Mouse (Mus musculus): ENCODE measurements around the gene Tubg1. TPM values are rescaled to one million over a fixed set of nuclear protein-coding genes. Genes with fewer than 3 reads are reported as not detected.

Gene Tubg1
- polyA plus RNA-seq, 1 experiment = 87.5 TPM

- H3ac ChIP-seq (ENCODE audit: control insufficient read depth, insufficient read length) = no peak overlapping the region
- peaks cover 10% of the 10 kb centered on the region for H3K79me2 ChIP-seq (ENCODE audit: control insufficient read depth, insufficient read depth)
- TF ChIP-seq MYOG (IDR thresholded peaks at IDR 0.05; ENCODE audit: control insufficient read depth in 1 of 3, insufficient read depth in 1 of 3, insufficient read length in 2 of 3, low read depth in 2 of 3) = no peak
- no peak for TF ChIP-seq E2F4 (IDR thresholded peaks at IDR 0.05; ENCODE audit: insufficient read depth)
- TF ChIP-seq TCF3 (IDR thresholded peaks at IDR 0.05; ENCODE audit: insufficient read length, low read depth) = no peak
- TF ChIP-seq USF1 (IDR thresholded peaks at IDR 0.05; ENCODE audit: low read depth) = no peak
- no peak for TF ChIP-seq MAX (IDR thresholded peaks at IDR 0.05; ENCODE audit: low read depth)
- no peak for TF ChIP-seq CEBPB (IDR thresholded peaks at IDR 0.05; ENCODE audit: insufficient read depth, poor library complexity, severe bottlenecking)
- TF ChIP-seq POLR2AphosphoS2 (IDR thresholded peaks at IDR 0.05; ENCODE audit: insufficient read length, low read depth) = no peak
- TF ChIP-seq REST (IDR thresholded peaks at IDR 0.05; ENCODE audit: insufficient read depth, insufficient read length) = no peak
- TF ChIP-seq MYOD1 (IDR thresholded peaks at IDR 0.05; ENCODE audit: control insufficient read depth in 1 of 3, insufficient read length in 2 of 3, low read depth in 2 of 3) = no peak
- TF ChIP-seq POLR2A (IDR thresholded peaks at IDR 0.05; ENCODE audit: insufficient read length, low read depth) = no peak
- TF ChIP-seq TCF12 (IDR thresholded peaks at IDR 0.05; ENCODE audit: insufficient read depth, poor library complexity, severe bottlenecking) = no peak
- no peak for TF ChIP-seq SRF (IDR thresholded peaks at IDR 0.05; ENCODE audit: control insufficient read depth, insufficient read length, low read depth)
- no peak overlapping the region for H3K4me2 ChIP-seq (ENCODE audit: low read depth)
- H3K4me3 ChIP-seq = no peak overlapping the region
- no peaks in the 10 kb centered on the region for H3K27me3 ChIP-seq (ENCODE audit: control insufficient read depth, insufficient read depth, insufficient read length)
- peaks cover 28% of the 10 kb centered on the region for H3K36me3 ChIP-seq (ENCODE audit: control insufficient read depth, insufficient read depth)
Observed at GRCm38 (mm10) chr11:101089931-101090330, 29.8 kb upstream of the Tubg1 start.

- H3K79me2 ChIP-seq (ENCODE audit: control insufficient read depth, insufficient read depth) = no peaks in the 10 kb centered on the region
- TF ChIP-seq TCF12 (IDR thresholded peaks at IDR 0.05; ENCODE audit: insufficient read depth, poor library complexity, severe bottlenecking) (no peak), SRF (IDR thresholded peaks at IDR 0.05; ENCODE audit: control insufficient read depth, insufficient read length, low read depth) (no peak), TCF3 (IDR thresholded peaks at IDR 0.05; ENCODE audit: insufficient read length, low read depth) (no peak), POLR2A (IDR thresholded peaks at IDR 0.05; ENCODE audit: insufficient read length, low read depth) (no peak), MYOG (IDR thresholded peaks at IDR 0.05; ENCODE audit: control insufficient read depth in 1 of 3, insufficient read depth in 1 of 3, insufficient read length in 2 of 3, low read depth in 2 of 3) (no peak), MYOD1 (IDR thresholded peaks at IDR 0.05; ENCODE audit: control insufficient read depth in 1 of 3, insufficient read length in 2 of 3, low read depth in 2 of 3) (no peak), MAX (IDR thresholded peaks at IDR 0.05; ENCODE audit: low read depth) (no peak), E2F4 (IDR thresholded peaks at IDR 0.05; ENCODE audit: insufficient read depth) (no peak), REST (IDR thresholded peaks at IDR 0.05; ENCODE audit: insufficient read depth, insufficient read length) (no peak), CEBPB (IDR thresholded peaks at IDR 0.05; ENCODE audit: insufficient read depth, poor library complexity, severe bottlenecking) (no peak)
- H3K27me3 ChIP-seq (ENCODE audit: control insufficient read depth, insufficient read depth, insufficient read length) = no peaks in the 10 kb centered on the region
- H3K4me2 ChIP-seq (ENCODE audit: low read depth) = peak overlapping the region; percentile 80
- peak overlapping the region; percentile 73 for H3K4me3 ChIP-seq
- peaks cover 44% of the 10 kb centered on the region for H3K36me3 ChIP-seq (ENCODE audit: control insufficient read depth, insufficient read depth)
- H3ac ChIP-seq (ENCODE audit: control insufficient read depth, insufficient read length) = peak overlapping the region; percentile 30
Observed at GRCm38 (mm10) chr11:101094930-101095313, 24.8 kb upstream of the Tubg1 start.

- peaks cover 45% of the 10 kb centered on the region for H3K36me3 ChIP-seq (ENCODE audit: control insufficient read depth, insufficient read depth)
- peak within 1 kb of the TSS; percentile 73 for H3K4me3 ChIP-seq
- H3ac ChIP-seq (ENCODE audit: control insufficient read depth, insufficient read length) = peak within 1 kb of the TSS; percentile 30
- no peaks in the 10 kb centered on the region for H3K79me2 ChIP-seq (ENCODE audit: control insufficient read depth, insufficient read depth)
- H3K4me2 ChIP-seq (ENCODE audit: low read depth) = peak within 1 kb of the TSS; percentile 80
- TF ChIP-seq TCF3 (IDR thresholded peaks at IDR 0.05; ENCODE audit: insufficient read length, low read depth) (no peak), E2F4 (IDR thresholded peaks at IDR 0.05; ENCODE audit: insufficient read depth) (peak; percentile 87), MYOD1 (IDR thresholded peaks at IDR 0.05; ENCODE audit: control insufficient read depth in 1 of 3, insufficient read length in 2 of 3, low read depth in 2 of 3) (no peak), POLR2A (IDR thresholded peaks at IDR 0.05; ENCODE audit: insufficient read length, low read depth) (peak; percentile 58)
- H3K27me3 ChIP-seq (ENCODE audit: control insufficient read depth, insufficient read depth, insufficient read length) = no peaks in the 10 kb centered on the region
Observed at GRCm38 (mm10) chr11:101095314-101096024, 24.3 kb upstream of the Tubg1 start, which contains the start of gene Psmc3ip. Gene Psmc3ip, minus strand, starts transcription at chr11:101095436.

GRCm38 (mm10) chr11:101098231-101098630, 21.5 kb upstream of the Tubg1 start:
- H3K36me3 ChIP-seq (ENCODE audit: control insufficient read depth, insufficient read depth) = peaks cover 54% of the 10 kb centered on the region
- no peaks in the 10 kb centered on the region for H3K79me2 ChIP-seq (ENCODE audit: control insufficient read depth, insufficient read depth)
- H3ac ChIP-seq (ENCODE audit: control insufficient read depth, insufficient read length) = no peak overlapping the region
- no peak for TF ChIP-seq E2F4 (IDR thresholded peaks at IDR 0.05; ENCODE audit: insufficient read depth)
- no peak for TF ChIP-seq SRF (IDR thresholded peaks at IDR 0.05; ENCODE audit: control insufficient read depth, insufficient read length, low read depth)
- TF ChIP-seq MAX (IDR thresholded peaks at IDR 0.05; ENCODE audit: low read depth) = no peak
- no peak for TF ChIP-seq TCF3 (IDR thresholded peaks at IDR 0.05; ENCODE audit: insufficient read length, low read depth)
- TF ChIP-seq TCF12 (IDR thresholded peaks at IDR 0.05; ENCODE audit: insufficient read depth, poor library complexity, severe bottlenecking) = no peak
- TF ChIP-seq MYOG (IDR thresholded peaks at IDR 0.05; ENCODE audit: control insufficient read depth in 1 of 3, insufficient read depth in 1 of 3, insufficient read length in 2 of 3, low read depth in 2 of 3) = no peak
- TF ChIP-seq MYOD1 (IDR thresholded peaks at IDR 0.05; ENCODE audit: control insufficient read depth in 1 of 3, insufficient read length in 2 of 3, low read depth in 2 of 3) = no peak
- no peak for TF ChIP-seq POLR2AphosphoS2 (IDR thresholded peaks at IDR 0.05; ENCODE audit: insufficient read length, low read depth)
- no peak for TF ChIP-seq POLR2A (IDR thresholded peaks at IDR 0.05; ENCODE audit: insufficient read length, low read depth)
- TF ChIP-seq REST (IDR thresholded peaks at IDR 0.05; ENCODE audit: insufficient read depth, insufficient read length) = no peak
- H3K4me3 ChIP-seq = no peak overlapping the region
- H3K4me2 ChIP-seq (ENCODE audit: low read depth) = no peak overlapping the region
- no peaks in the 10 kb centered on the region for H3K27me3 ChIP-seq (ENCODE audit: control insufficient read depth, insufficient read depth, insufficient read length)
